Mouse (Mus musculus) heart, adult 2 months (tissue): ENCODE data around the gene Ctdnep1.

Experiments
- CTCF ChIP-seq: fragments of 200-600 bp; IDR thresholded peaks from 2 replicates; pipeline ENCODE4 v1.8.1; 2022; ENCODE audit warnings: antibody characterized with exemption, mild to moderate bottlenecking, moderate library complexity
- POLR2A ChIP-seq: fragments of 200-500 bp; IDR thresholded peaks from 2 replicates; pipeline ENCODE4 v1.6.1; 2011; ENCODE audit warnings: mild to moderate bottlenecking, low read depth, low read length, control low read depth; ENCODE audit not compliant: insufficient read depth

GRCm38 (mm10) chr11:69981141-69981762 lies at the start of gene Ctdnep1:
- TF ChIP-seq CTCF (no peak), POLR2A (no peak)
